Mouse (Mus musculus): Measurements from ENCODE around the gene Car14. TPM values are rescaled to one million over a fixed set of nuclear protein-coding genes. Genes with fewer than 3 reads are reported as not detected.

Gene Car14
- total RNA-seq, 2 experiments from 2014 or later = 6.9 to 9.9 TPM

DNA sequence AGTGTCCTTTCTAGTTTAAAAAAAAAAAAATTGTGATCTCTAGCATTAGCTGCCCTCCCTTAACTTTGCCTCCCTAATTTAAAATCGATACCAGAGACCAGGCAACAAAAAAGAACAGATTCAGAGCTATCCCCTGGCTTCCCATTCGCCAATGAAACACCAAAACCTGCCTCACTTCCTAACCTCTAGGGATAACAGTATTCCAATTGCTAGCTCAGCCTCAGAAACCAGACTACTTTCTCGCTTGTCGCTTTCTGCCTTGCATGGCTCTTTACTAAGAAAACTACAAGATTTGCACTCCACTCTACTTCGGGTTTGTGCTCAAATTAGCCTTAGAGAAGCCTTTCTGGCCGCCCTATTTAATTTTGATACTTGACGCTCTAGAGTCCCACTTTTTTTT lies 48.4 kb downstream of the Car14 start:
- Histone ChIP-seq H3K4me3 (peak overlapping the region; percentile 76), H3K27ac (peak overlapping the region; percentile 81)
- TF ChIP-seq CTCF (conservative IDR thresholded peaks at IDR 0.05) = no peak
- no peak for DNase-seq (ENCODE audit: low spot score in 2 of 2)

DNA sequence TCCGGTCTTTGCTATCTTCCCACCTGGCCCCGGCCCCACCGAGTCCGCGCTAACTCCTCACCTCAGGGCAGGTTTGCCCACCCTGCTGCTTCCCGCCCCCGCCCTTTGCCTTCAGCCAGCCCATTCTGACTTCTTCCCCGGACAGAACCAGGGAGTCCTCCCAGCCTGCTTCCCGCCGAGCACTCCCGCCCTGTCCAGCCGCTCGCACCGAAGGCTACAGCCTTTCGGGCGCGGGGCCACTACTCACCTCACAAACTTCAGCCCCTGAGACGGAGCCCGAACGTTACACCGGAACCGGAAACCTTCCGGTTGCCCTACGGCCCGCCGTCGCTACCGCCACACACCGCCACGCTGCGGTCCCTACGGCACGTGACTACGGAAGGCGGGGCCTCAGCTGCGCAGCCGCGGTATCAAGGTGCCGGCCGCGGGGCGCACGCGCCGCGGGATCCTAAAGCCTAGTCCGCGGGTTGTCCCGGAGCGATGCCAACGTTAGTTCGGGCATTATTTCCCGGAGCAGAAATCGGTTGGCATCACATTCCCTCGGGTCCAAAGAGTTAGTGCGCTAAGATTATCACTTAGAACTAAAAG lies 48.9 kb downstream of the Car14 start, which contains the start of gene Prpf3:
Gene Prpf3 (minus strand): TSS at position 384 of the 588 bp plus-strand sequence.
- DNase-seq (ENCODE audit: low spot score in 2 of 2) = peak; percentile 92 to 94
- TF ChIP-seq CTCF (conservative IDR thresholded peaks at IDR 0.05) = peak; percentile 41
- Histone ChIP-seq H3K4me3 (peak within 1 kb of the TSS; percentile 76), H3K27ac (peak within 1 kb of the TSS; percentile 81)

DNA sequence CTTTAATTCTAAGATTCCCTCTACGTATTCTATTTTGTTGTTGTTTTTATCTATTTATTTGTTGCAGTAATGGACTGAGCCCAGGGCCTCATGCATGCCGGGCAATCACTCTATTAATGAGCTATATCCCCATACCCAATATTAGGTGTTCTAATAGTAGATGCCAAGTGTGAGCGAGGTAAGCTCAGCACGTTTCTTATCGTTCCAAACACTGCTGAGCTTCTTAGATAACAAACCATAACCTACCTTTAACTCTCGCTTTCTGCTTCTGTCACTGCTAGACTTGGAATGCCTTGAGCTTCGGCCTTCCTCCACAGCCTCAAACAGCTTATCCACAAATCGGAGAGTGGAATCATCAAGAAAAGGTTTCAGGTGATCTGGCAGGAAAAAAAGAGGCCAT lies 53.2 kb downstream of the Car14 start:
- TF ChIP-seq CTCF (conservative IDR thresholded peaks at IDR 0.05) = no peak

GRCm38 (mm10) chr3:95850611-95851010 lies 53.9 kb downstream of the Car14 start:
- no peak for TF ChIP-seq CTCF (conservative IDR thresholded peaks at IDR 0.05)
- no peak overlapping the region for H3K27ac ChIP-seq
- DNase-seq (ENCODE audit: low spot score in 2 of 2) = no peak
- H3K4me3 ChIP-seq = no peak overlapping the region

More for the DNA sequence above, 53.2 kb downstream of the Car14 start:
- no peak overlapping the region for H3K4me3 ChIP-seq
- H3K27ac ChIP-seq = no peak overlapping the region
- DNase-seq (ENCODE audit: low spot score in 2 of 2) = no peak

Other genes with a start within 250 kb of the Car14 start
- gene Mcl1, start 245.9 kb downstream of the Car14 start, total RNA-seq (2021) = 10 to 100 TPM; 49.6 to 55.2 TPM
- gene Adamtsl4, start 216.8 kb downstream of the Car14 start, total RNA-seq (2021) = 1 to 10 TPM; 7.0 to 7.9 TPM
- 10 to 100 TPM in 1 of 2 experiments, 1 to 10 TPM in 1; 9.3 to 10.5 TPM for gene Ecm1, start 165.1 kb downstream of the Car14 start, total RNA-seq (2021)
- gene Tars2, start 144.5 kb downstream of the Car14 start, total RNA-seq (2021) = 10 to 100 TPM; 43.1 to 44.0 TPM
- gene Rprd2, start 85.8 kb downstream of the Car14 start, total RNA-seq (2021) = 10 to 100 TPM; 60.3 to 65.5 TPM
- 10 to 100 TPM; 33.0 to 38.1 TPM for gene Prpf3, start 48.8 kb downstream of the Car14 start, total RNA-seq (2021)
- gene Mrps21, start 33.2 kb downstream of the Car14 start, total RNA-seq (2021) = 100 to 1,000 TPM; 155 to 164 TPM
- 10 to 100 TPM; 10.3 to 11.7 TPM for gene Ciart, start 22.4 kb downstream of the Car14 start, total RNA-seq (2021)
- 1 to 10 TPM; 3.4 to 4.8 TPM for gene BC028528, start 12.7 kb downstream of the Car14 start, total RNA-seq (2021)
- 10 to 100 TPM; 69.0 to 79.8 TPM for gene Aph1a, start 10.7 kb downstream of the Car14 start, total RNA-seq (2021)
- 10 to 100 TPM; 78.9 to 80.6 TPM for gene Anp32e, start 24.6 kb upstream of the Car14 start, total RNA-seq (2021)
- gene Plekho1, start 91.3 kb upstream of the Car14 start, total RNA-seq (2021) = 10 to 100 TPM; 39.3 to 44.1 TPM
- gene Vps45, start 153.8 kb upstream of the Car14 start, total RNA-seq (2021) = 10 to 100 TPM; 45.5 to 48.3 TPM
- gene Otud7b, start 199.8 kb upstream of the Car14 start, total RNA-seq (2021) = 10 to 100 TPM; 30.1 to 33.4 TPM

Measured in layer of hippocampus, adult 2 months (tissue).